Mouse (Mus musculus): ENCODE results near the gene Utf1.

Gene Utf1

GRCm38 (mm10) chr7:139940476-139941209, 2.9 kb upstream of the Utf1 start:
- DNase-seq: no peak

DNA sequence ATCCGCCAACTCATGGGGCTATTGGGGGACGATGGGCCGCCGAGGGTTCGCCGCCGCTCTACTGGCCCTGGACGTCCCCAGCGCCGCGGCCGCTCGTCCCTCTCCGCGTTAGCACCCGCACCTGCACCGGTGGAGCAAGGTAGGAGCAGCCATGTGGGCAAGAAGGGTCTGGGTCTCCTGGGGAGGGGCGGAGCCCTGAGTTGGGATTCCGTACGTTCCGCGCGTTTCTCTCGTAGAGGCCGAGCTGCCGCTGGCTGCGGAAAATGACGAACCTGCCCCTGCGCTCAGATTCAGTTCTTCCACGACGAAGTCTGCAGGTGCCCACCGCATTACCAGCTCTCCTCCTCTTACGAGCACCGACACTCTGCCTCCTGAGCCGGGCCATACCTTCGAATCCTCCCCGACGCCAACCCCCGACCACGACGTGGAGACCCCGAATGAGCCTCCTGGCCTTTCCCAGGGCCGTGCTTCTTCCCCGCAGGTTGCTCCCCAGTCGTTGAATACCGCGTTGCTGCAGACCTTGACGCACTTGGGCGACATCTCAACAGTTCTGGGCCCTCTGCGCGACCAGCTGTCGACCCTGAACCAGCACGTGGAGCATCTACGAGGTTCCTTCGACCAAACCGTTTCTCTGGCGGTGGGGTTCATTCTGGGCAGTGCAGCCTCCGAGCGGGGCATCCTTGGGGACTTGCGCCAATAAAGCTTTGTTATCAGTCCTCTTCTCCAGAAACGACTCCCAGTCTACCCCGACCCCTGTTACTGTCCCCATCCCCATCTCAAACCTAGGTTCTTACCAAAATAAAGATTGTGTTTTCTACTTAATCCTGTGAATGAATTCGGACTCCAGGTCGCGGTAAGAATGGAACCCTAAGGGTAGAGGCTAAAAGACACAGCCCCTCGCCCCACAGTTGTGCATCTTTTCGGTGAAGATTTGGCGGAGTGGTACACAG, 977 bp downstream of the Utf1 start:
- DNase-seq: no peak

- DNase-seq: no peak
Measured at GRCm38 (mm10) chr7:139945516-139945915, 1.9 kb downstream of the Utf1 start.

- no peak for DNase-seq
Measured at GRCm38 (mm10) chr7:139946032-139946431, 2.4 kb downstream of the Utf1 start.

GRCm38 (mm10) chr7:139949893-139950282, 6.3 kb downstream of the Utf1 start:
- DNase-seq: no peak

DNA sequence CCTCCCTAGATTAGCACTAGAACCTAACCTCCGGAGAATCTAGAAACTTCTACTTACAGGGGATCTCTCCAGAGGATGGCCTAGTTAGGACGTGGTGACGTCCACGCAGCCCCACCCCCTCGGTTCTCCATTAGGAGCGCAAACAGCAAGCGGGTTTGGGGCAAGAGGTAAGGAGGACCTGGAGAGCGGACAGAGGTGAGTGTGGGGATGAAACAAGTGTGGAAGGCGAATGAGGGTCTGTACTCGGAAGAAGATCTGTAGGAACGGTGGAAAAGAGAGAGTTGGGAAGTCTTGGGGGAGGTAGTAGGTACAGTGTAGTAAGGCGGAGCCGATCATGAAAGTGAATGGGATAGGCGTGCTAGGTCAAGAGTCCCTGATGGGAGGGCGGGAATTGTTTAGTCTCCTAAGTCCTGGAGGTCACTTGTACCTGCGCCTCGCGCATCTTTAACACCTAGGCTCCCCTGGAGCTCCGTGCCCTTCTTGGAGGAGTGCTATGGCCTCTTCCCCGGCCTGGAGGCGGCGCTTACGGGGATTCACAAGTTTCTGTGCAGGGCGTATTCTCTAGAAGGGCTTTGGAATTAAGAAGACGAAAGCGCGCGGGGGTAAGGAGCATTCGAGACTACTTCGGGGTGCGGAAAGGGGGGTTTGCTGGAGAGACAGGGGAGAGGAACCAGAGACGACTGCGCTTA, 6.8 kb downstream of the Utf1 start:
- no peak for DNase-seq

DNA sequence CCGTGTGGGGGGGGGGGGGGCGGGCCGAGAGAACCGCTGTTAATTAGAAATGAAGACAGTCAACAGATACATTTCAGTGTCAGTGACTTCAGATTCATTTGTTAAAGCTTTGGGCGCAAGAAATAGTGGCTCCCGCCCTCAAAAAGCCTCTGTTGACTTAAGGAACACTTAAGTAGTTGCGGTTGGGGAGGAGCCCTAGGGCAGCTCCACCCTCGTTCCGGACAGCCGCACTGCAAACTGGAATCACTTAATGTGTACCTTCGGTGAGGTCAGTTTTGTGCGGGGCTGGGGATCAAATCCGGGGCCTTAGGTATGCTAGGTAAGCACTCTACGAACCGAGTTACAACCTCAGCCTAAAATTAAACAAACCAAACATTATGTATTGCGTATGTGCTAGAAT, 7.5 kb downstream of the Utf1 start:
- DNase-seq: no peak

- DNase-seq: no peak
Measured at GRCm38 (mm10) chr7:139951991-139952633, 8.5 kb downstream of the Utf1 start.

DNA sequence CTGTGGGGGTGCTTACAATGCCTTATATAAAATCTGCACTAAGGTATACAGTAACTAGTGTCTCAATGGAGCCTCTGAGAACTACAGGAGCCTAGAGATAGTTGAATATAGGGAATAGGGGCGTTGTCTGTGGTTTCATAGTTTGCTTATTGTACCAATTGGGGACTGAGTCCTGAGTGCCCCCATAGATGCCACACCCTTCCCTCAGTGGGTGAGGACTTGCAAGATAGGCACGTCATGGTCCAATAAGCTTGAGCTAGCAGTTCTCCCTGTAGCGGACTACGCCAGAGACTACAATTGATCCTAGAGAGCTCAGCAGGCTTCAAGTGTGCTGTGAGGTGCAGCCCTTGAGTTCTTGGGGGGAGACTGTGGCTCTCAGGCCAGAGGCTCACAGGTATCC, 11.9 kb downstream of the Utf1 start:
- no peak for DNase-seq

DNA sequence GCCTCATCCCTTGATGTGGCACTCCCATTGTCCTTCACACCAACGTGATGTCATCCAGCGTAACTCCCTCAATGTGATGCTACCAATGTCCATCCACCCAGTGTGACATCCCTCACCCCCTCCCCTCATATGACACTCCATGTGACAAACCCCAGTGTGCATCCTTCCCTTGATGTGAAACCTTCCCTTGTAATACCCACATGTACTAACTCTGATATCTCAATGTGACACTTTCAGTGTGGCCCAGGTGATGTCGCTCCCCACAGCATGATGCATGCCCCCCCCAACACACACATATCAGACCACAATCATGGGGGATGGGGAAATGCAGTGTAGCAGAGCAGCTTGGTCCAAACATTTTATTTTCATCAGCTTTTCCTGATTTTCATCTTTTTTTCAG, 13.1 kb downstream of the Utf1 start:
- no peak for DNase-seq

DNA sequence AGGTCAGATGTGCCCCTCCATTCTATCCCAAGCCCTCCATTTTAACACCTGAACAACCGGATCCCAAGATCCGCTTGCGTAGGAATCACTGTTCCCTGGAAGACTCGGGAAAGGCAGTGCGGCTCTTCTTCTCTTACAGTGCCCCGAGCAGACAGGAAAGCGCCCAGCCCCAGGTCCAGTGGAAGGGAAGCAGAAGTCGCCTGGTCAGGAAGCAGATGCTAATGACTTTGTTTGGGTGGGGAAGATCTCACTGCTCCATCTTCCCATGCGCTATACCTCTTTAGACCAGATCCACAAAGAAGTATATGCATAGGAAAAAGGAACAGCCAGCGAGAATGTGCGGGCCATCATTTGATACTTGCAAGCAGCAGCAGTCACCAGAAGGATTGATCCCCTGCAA, 13.8 kb downstream of the Utf1 start:
- DNase-seq: no peak

DNA sequence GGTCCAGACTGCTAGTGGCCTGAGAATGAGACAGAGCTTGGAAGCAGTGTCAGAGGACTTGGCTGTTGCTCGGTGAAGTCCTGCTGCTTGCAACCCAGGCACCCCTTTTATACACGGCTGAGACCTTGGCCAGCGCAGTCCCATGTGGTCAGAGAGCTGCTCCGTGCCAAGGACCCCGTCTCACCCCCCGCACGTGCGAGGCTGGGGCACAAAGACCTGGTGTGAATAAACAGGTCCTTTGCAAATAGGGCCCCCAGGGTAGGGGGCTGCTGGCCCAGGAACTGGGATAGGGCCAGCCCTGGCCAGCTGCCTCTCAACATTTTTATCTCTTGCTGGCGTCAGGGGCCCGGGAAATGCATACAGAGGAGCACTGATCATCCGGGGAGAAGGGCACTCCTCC, 14.4 kb downstream of the Utf1 start:
- no peak for DNase-seq

DNA sequence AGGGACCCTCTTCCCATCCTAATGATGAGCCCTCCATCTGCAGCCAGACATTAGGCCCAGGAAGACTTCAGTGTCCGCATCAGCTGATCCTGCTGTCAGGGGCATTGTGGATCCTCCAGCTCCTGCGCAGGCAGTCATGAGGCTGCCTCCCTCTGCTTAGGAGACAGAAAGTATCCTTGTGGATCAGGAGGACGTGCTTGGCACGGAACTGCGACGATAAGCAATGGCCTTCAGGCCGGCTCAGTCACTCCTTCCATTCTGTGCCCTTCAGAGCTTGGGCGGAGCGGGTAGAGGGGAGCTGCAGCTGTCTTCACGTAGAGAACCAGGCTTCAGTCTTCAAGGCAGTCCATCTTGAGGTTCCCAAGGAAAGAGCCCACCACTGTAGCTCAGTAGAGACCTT, 17.6 kb downstream of the Utf1 start:
- no peak for DNase-seq

DNA sequence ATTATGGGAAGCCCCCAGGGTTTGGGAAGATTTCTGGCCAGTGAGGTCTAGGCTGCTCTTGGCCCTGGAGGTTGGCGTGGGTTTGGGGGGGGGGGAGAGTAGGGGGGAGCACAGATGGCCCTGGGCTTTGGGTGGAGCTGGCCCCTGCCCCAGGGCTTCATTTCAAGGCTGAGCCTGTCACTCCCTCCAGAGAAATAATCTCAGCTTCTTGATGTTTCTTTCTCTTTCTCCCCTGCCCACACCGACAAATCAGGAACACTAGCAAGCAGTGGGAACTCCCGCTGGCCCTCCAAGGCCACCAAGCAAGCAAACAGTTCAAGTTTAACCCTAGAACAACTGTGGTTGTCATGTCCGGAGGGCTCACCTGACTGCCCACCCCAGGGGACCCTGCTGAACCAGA, 20.2 kb downstream of the Utf1 start:
- DNase-seq: no peak

GRCm38 (mm10) chr7:139967175-139967574, 23.6 kb downstream of the Utf1 start:
- DNase-seq: no peak

DNA sequence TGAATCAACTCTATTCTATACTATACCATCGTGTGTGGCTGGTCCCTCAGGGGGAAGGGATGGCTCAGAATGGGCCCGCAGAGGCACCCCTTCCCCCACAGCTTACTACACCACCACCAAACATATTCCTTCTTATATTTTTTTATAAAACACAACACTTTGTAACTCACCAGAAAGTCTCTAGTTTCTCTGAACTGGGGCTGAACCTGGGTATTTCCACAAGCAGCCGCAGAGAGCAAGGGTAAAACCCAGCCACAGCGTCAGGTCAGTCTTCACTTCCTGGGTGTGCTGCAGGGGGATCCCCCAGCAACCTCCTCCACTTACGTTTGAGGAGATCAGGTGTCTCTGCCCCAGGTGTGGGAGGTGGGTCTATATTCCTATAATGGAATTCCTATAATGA, 24.8 kb downstream of the Utf1 start:
- no peak for DNase-seq

DNA sequence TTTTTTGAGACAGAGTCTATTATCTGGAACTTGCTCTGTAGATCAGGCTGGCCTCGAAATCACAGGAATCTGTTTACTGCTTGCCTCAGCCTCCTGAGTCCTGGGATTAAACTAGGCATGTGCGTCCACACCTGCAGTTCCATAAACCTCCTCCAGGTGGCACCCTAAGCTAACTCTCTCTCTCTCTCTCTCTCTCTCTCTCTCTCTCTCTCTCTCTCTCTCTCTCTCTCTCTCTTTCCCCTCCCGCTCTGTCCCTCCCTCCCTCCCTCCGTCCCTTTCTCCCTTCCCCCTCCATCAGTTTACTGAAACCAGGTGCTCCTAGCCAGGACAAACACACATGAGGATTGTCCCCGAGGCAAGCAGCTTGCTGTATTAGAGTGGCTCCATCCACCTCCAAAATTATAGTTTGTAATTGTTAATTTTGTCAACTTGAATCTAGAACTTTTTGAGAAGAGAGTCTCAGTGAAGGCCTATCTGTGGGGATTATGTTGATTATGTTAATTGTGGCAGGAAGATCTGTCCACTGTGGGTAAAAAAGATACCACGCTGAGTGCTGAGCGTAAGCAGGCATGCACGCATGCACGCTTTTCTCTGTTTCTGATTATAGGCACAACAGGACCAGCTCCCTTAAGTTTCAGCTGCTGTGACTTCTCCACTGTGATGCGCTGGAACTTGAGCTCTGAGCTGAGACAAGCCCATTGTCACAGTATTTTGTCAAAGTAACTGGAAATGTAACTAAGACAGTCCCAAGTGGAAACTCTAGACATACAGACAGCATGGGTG, 25.9 kb downstream of the Utf1 start:
- DNase-seq: peak; percentile 78

DNA sequence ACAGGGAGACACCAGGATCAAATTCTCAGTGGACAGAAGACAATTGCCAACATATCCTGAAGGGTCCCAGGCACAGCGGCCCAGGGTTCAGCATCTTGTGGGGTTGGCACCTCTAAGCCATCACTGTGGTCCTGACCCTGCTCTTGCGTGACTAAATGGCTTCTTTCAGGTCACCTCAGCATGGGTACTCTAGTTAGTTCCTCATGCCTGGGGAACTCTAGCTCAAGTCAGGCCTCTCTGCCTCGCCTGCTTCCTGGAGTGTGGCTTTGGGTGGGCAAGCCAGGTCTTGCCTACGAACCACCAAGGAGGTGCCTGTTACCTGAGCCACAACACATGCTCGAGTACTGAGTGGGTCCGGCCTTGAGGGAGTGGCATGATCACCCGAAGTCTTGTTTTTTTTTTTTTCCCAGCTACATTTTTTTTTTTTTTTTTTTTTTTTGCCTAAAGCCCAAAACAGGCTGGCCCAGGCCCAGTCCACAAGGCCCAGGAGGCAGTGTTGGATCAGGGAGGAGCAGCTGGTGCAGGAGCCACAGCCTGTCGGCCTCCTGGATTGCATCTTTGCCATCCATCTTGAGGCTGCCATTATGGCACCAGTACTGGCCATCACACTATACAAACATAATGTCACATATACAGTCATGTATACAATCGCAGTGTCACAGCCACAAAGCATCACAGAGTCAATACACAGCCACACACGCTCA, 26.8 kb downstream of the Utf1 start:
- no peak for DNase-seq

- DNase-seq: no peak
Measured at GRCm38 (mm10) chr7:139970979-139971378, 27.4 kb downstream of the Utf1 start.

GRCm38 (mm10) chr7:139971436-139971835, 27.8 kb downstream of the Utf1 start:
- DNase-seq: no peak

- DNase-seq: no peak
Measured at GRCm38 (mm10) chr7:139972923-139973331, 29.3 kb downstream of the Utf1 start.

DNA sequence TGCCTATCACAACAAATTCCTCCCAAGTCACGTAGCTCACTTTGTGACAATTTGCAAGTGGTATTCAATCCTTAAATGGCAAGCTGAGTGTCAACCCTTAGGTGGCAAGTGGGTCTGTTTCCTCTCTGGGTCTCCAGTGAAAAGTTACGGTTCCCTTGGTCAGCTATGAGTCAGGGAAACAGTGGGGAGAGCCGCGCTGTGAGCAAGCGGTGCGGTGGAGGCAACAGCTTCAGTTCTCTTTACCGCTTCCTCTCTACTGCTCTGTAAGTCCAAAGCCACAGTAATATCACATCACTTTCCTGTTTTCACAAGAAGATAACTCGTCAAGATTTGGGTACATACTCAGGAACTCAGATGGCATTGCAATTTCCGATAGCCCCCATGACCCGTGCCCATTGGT, 30.7 kb downstream of the Utf1 start:
- DNase-seq: no peak
